Mouse (Mus musculus): ENCODE results near the gene Ppp6r2. TPM values are rescaled to one million over a fixed set of nuclear protein-coding genes. Genes with fewer than 3 reads are reported as not detected.

The Ppp6r2 gene
- polyA plus RNA-seq, 1 experiment from 2014 or later: 63.7 TPM

GRCm38 (mm10) chr15:89213517-89213916 is 2.2 kb downstream of the Ppp6r2 start:
- Histone ChIP-seq H3K9ac (replicated peaks) (no peak overlapping the region), H3K4me3 (0 out of 2 replicates have a peak overlapping the region, but pooled peaks have one; percentile 7), H3K27me3 (no peaks in the 10 kb centered on the region), H3K36me3 (peaks cover 18% of the 10 kb centered on the region), H3K4me2 (replicated peaks) (peak overlapping the region; percentile 26), H3K4me1 (peaks cover 24% of the 10 kb centered on the region), H3K9me3 (no peaks in the 10 kb centered on the region), H3K27ac (replicated peaks) (no peak overlapping the region)
- 88% methylated on average over 3 of the region's 3 CpGs for WGBS
- no peak for ATAC-seq (ENCODE audit: low FRiP score, low read depth)

- Histone ChIP-seq H3K4me1 (peaks cover 24% of the 10 kb centered on the region), H3K9ac (replicated peaks) (no peak overlapping the region), H3K9me3 (no peaks in the 10 kb centered on the region), H3K4me3 (no peak overlapping the region), H3K36me3 (peaks cover 18% of the 10 kb centered on the region), H3K27me3 (no peaks in the 10 kb centered on the region), H3K4me2 (replicated peaks) (no peak overlapping the region), H3K27ac (replicated peaks) (no peak overlapping the region)
- ATAC-seq (ENCODE audit: low FRiP score, low read depth): no peak
- WGBS: 97% methylated on average over 3 of the region's 3 CpGs
Measured at GRCm38 (mm10) chr15:89214953-89215352, 3.6 kb downstream of the Ppp6r2 start.

- H3K4me2 ChIP-seq (replicated peaks): no peak overlapping the region
- H3K9me3 ChIP-seq: no peaks in the 10 kb centered on the region
- H3K27ac ChIP-seq (replicated peaks): no peak overlapping the region
- H3K36me3 ChIP-seq: peaks cover 18% of the 10 kb centered on the region
- no peak overlapping the region for H3K4me3 ChIP-seq
- no peaks in the 10 kb centered on the region for H3K27me3 ChIP-seq
- H3K9ac ChIP-seq (replicated peaks): no peak overlapping the region
- no peak for ATAC-seq (ENCODE audit: low FRiP score, low read depth)
- H3K4me1 ChIP-seq: peaks cover 23% of the 10 kb centered on the region
- WGBS: 97% methylated on average over 2 of the region's 2 CpGs
Measured at GRCm38 (mm10) chr15:89215611-89216233, 4.4 kb downstream of the Ppp6r2 start.

- Histone ChIP-seq H3K27ac (replicated peaks) (no peak overlapping the region), H3K27me3 (no peaks in the 10 kb centered on the region), H3K4me1 (no peaks in the 10 kb centered on the region), H3K36me3 (peaks cover 12% of the 10 kb centered on the region; the same call in 1 of the 2 replicates), H3K4me3 (no peak overlapping the region), H3K9me3 (no peaks in the 10 kb centered on the region), H3K9ac (replicated peaks) (no peak overlapping the region), H3K4me2 (replicated peaks) (no peak overlapping the region)
- 53% methylated on average over 2 of the region's 2 CpGs for WGBS
- no peak for ATAC-seq (ENCODE audit: low FRiP score, low read depth)
Measured at GRCm38 (mm10) chr15:89233586-89233985, 22.2 kb downstream of the Ppp6r2 start.

GRCm38 (mm10) chr15:89234052-89234451 is 22.7 kb downstream of the Ppp6r2 start:
- Histone ChIP-seq H3K9ac (replicated peaks) (no peak overlapping the region), H3K27me3 (no peaks in the 10 kb centered on the region), H3K4me3 (no peak overlapping the region), H3K27ac (replicated peaks) (no peak overlapping the region), H3K36me3 (peaks cover 12% of the 10 kb centered on the region; the same call in 1 of the 2 replicates), H3K9me3 (no peaks in the 10 kb centered on the region), H3K4me1 (no peaks in the 10 kb centered on the region), H3K4me2 (replicated peaks) (no peak overlapping the region)
- no peak for ATAC-seq (ENCODE audit: low FRiP score, low read depth)
- WGBS: 96% methylated on average over 4 of the region's 4 CpGs

- Histone ChIP-seq H3K27me3 (no peaks in the 10 kb centered on the region), H3K4me1 (no peaks in the 10 kb centered on the region), H3K27ac (replicated peaks) (no peak overlapping the region), H3K9me3 (no peaks in the 10 kb centered on the region), H3K4me3 (no peak overlapping the region), H3K4me2 (replicated peaks) (no peak overlapping the region), H3K36me3 (peaks cover 28% of the 10 kb centered on the region), H3K9ac (replicated peaks) (no peak overlapping the region)
- 52% methylated on average over 3 of the region's 3 CpGs for WGBS
- no peak for ATAC-seq (ENCODE audit: low FRiP score, low read depth)
Measured at GRCm38 (mm10) chr15:89239751-89240392, 28.5 kb downstream of the Ppp6r2 start.

GRCm38 (mm10) chr15:89241025-89241424 is 29.7 kb downstream of the Ppp6r2 start:
- H3K4me1 ChIP-seq: no peaks in the 10 kb centered on the region
- H3K4me2 ChIP-seq (replicated peaks): no peak overlapping the region
- 66% methylated on average over 2 of the region's 2 CpGs for WGBS
- no peaks in the 10 kb centered on the region for H3K9me3 ChIP-seq
- H3K4me3 ChIP-seq: no peak overlapping the region
- H3K36me3 ChIP-seq: peaks cover 26% of the 10 kb centered on the region
- H3K9ac ChIP-seq (replicated peaks): no peak overlapping the region
- no peak for ATAC-seq (ENCODE audit: low FRiP score, low read depth)
- H3K27me3 ChIP-seq: no peaks in the 10 kb centered on the region
- no peak overlapping the region for H3K27ac ChIP-seq (replicated peaks)

GRCm38 (mm10) chr15:89249063-89249462 is 37.7 kb downstream of the Ppp6r2 start:
- H3K9me3 ChIP-seq: no peaks in the 10 kb centered on the region
- 83% methylated on average over 6 of the region's 6 CpGs for WGBS
- no peak overlapping the region for H3K4me3 ChIP-seq
- no peaks in the 10 kb centered on the region for H3K27me3 ChIP-seq
- no peak for ATAC-seq (ENCODE audit: low FRiP score, low read depth)
- H3K4me2 ChIP-seq (replicated peaks): no peak overlapping the region
- peaks cover 27% of the 10 kb centered on the region for H3K36me3 ChIP-seq
- H3K9ac ChIP-seq (replicated peaks): no peak overlapping the region
- H3K27ac ChIP-seq (replicated peaks): no peak overlapping the region
- H3K4me1 ChIP-seq: no peaks in the 10 kb centered on the region

GRCm38 (mm10) chr15:89255330-89255729 is 44.0 kb downstream of the Ppp6r2 start:
- no peak overlapping the region for H3K9ac ChIP-seq (replicated peaks)
- no peak overlapping the region for H3K4me3 ChIP-seq
- ATAC-seq (ENCODE audit: low FRiP score, low read depth): peak; percentile 87
- H3K4me1 ChIP-seq: peaks cover 16% of the 10 kb centered on the region
- peak overlapping the region; percentile 82 for H3K27ac ChIP-seq (replicated peaks)
- 10% methylated on average over 4 of the region's 4 CpGs for WGBS
- peaks cover 60% of the 10 kb centered on the region for H3K36me3 ChIP-seq
- no peaks in the 10 kb centered on the region for H3K9me3 ChIP-seq
- H3K4me2 ChIP-seq (replicated peaks): no peak overlapping the region
- H3K27me3 ChIP-seq: no peaks in the 10 kb centered on the region

GRCm38 (mm10) chr15:89258997-89259396 is 47.6 kb downstream of the Ppp6r2 start:
- no peak overlapping the region for H3K4me3 ChIP-seq
- H3K4me1 ChIP-seq: peaks cover 16% of the 10 kb centered on the region
- H3K27me3 ChIP-seq: no peaks in the 10 kb centered on the region
- WGBS: 93% methylated on average over 5 of the region's 5 CpGs
- ATAC-seq (ENCODE audit: low FRiP score, low read depth): no peak
- no peak overlapping the region for H3K4me2 ChIP-seq (replicated peaks)
- no peak overlapping the region for H3K9ac ChIP-seq (replicated peaks)
- no peak overlapping the region for H3K27ac ChIP-seq (replicated peaks)
- H3K36me3 ChIP-seq: peaks cover 73% of the 10 kb centered on the region
- no peaks in the 10 kb centered on the region for H3K9me3 ChIP-seq

GRCm38 (mm10) chr15:89264485-89264884 is 53.1 kb downstream of the Ppp6r2 start:
- Histone ChIP-seq H3K36me3 (peaks cover 72% of the 10 kb centered on the region), H3K4me3 (no peak overlapping the region), H3K9ac (replicated peaks) (no peak overlapping the region), H3K4me2 (replicated peaks) (no peak overlapping the region), H3K4me1 (no peaks in the 10 kb centered on the region), H3K9me3 (no peaks in the 10 kb centered on the region), H3K27me3 (no peaks in the 10 kb centered on the region), H3K27ac (replicated peaks) (no peak overlapping the region)
- no peak for ATAC-seq (ENCODE audit: low FRiP score, low read depth)
- WGBS: 83% methylated on average over 5 of the region's 5 CpGs

GRCm38 (mm10) chr15:89275497-89275896 is 64.1 kb downstream of the Ppp6r2 start:
- ATAC-seq (ENCODE audit: low FRiP score, low read depth): no peak
- H3K36me3 ChIP-seq: peaks cover 83% of the 10 kb centered on the region
- 60% methylated on average over 3 of the region's 3 CpGs for WGBS

More at GRCm38 (mm10) chr15:89275497-89275896, 64.1 kb downstream of the Ppp6r2 start:
- no peak overlapping the region for H3K4me3 ChIP-seq
- H3K9me3 ChIP-seq: no peaks in the 10 kb centered on the region
- H3K4me2 ChIP-seq (replicated peaks): no peak overlapping the region
- H3K4me1 ChIP-seq: no peaks in the 10 kb centered on the region
- 0 out of 2 replicates have a peak overlapping the region, but pooled peaks have one; percentile 20 for H3K27ac ChIP-seq (replicated peaks)
- H3K27me3 ChIP-seq: no peaks in the 10 kb centered on the region
- no peak overlapping the region for H3K9ac ChIP-seq (replicated peaks)
